ENCODE assay signal across 26 mouse cellular contexts in the genomic region with DNA sequence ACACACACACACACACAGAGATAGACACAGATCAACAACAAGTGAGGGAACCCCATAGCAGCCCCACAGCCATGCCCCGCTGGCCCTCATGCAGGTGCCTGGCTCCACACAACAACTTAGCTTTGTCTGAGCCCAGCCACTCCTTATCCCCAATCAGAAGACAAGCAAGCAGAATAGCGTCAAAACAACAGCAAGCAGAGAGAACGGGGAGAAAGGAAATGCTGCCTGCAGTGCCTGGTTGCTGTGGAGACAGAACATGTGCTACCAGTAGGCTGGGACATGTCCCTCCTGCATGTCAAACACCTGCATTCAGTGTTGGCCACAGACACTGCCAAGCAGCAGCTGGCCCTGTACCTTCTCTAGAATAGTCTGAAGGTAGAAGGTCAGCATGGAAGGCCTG. TPM values are rescaled to one million over a fixed set of nuclear protein-coding genes. Genes with fewer than 3 reads are reported as not detected.
DNase-seq lines count a peak whose midpoint lies in the region; ATAC-seq and TF ChIP-seq lines count a peak whose summit lies in the region.
"Had no signal": no experiment of that assay in that cellular context is flagged by ENCODE, and none has a peak within 500 bp of the region (broad histone marks: within the 10 kb centered on the region; RNA-seq: fewer than 3 reads in every experiment).

No protein-coding gene starts in this region.

- peak in 1 of 2 experiments; percentile 34 for DNase-seq in layer of hippocampus, adult 2 months (ENCODE audit: low spot score in 2 of 2)
- no peak for DNase-seq in layer of hippocampus, postnatal 10 days (ENCODE audit: low spot score in 2 of 2)
- DNase-seq in R1 (ENCODE audit: low read depth, low spot score): peak; percentile 32
- peak; percentile 63 for DNase-seq in thymus, postnatal 14 days
- no peak for DNase-seq in heart, adult 18-20 months
- DNase-seq: adrenal gland, adult 8-10 months; gastrocnemius, postnatal 25 days; heart, adult 11 months; kidney, adult 9 months; kidney, postnatal 4 days; left cerebral cortex, postnatal 4 days; liver, embryonic 13.5 days; lung, adult 18-20 months; retina, postnatal 1 day; right cerebral cortex, postnatal 14 days had no signal

- no peak overlapping the region for H3K9ac ChIP-seq in kidney, embryonic 14.5 days (ENCODE audit: low read depth, low read length)
- H3K9ac ChIP-seq in liver, embryonic 12.5 days: no peak overlapping the region
- H3K9ac ChIP-seq: hindbrain, embryonic 14.5 days; liver, embryonic 13.5 days; midbrain, embryonic 13.5 days had no signal

- no peak for TF ChIP-seq POLR2A in olfactory bulb, adult 2 months (IDR thresholded peaks at IDR 0.05; ENCODE audit: insufficient read depth, low read depth, low read length)

- peak overlapping the region; percentile 86 for H3K27ac ChIP-seq in layer of hippocampus, adult 2 months
- H3K27ac ChIP-seq in olfactory bulb, adult 2 months (ENCODE audit: insufficient read depth, low read depth, low read length): peak overlapping the region; percentile 52
- H3K27ac ChIP-seq in kidney, embryonic 14.5 days (ENCODE audit: low read depth, low read length): no peak overlapping the region
- no peak overlapping the region for H3K27ac ChIP-seq in liver, embryonic 12.5 days
- H3K27ac ChIP-seq: hindbrain, embryonic 14.5 days; liver, embryonic 13.5 days; macrophage; midbrain, embryonic 13.5 days had no signal

- peaks cover 25% of the 10 kb centered on the region for H3K4me1 ChIP-seq in olfactory bulb, adult 2 months (ENCODE audit: control insufficient read depth, insufficient read depth, low read length)
- H3K4me1 ChIP-seq in kidney, embryonic 14.5 days (ENCODE audit: control insufficient read depth, insufficient read depth, low read length): no peaks in the 10 kb centered on the region
- H3K4me1 ChIP-seq in liver, embryonic 12.5 days: no peaks in the 10 kb centered on the region
- H3K4me1 ChIP-seq: liver, embryonic 13.5 days; midbrain, embryonic 13.5 days had no signal

- peaks cover 38% of the 10 kb centered on the region for H3K36me3 ChIP-seq in kidney, embryonic 14.5 days (ENCODE audit: control insufficient read depth, insufficient read depth, low read length)
- peaks cover 61% of the 10 kb centered on the region for H3K36me3 ChIP-seq in liver, embryonic 12.5 days

- no peak overlapping the region for H3K4me2 ChIP-seq in kidney, embryonic 14.5 days (replicated peaks; ENCODE audit: low read depth, low read length)
- H3K4me2 ChIP-seq in liver, embryonic 12.5 days: no peak overlapping the region
- H3K4me2 ChIP-seq: heart, embryonic 11.5 days; hindbrain, embryonic 14.5 days; liver, embryonic 13.5 days; midbrain, embryonic 13.5 days had no signal

- no peaks in the 10 kb centered on the region for H3K27me3 ChIP-seq in kidney, embryonic 14.5 days (ENCODE audit: control insufficient read depth, insufficient read depth, low read length)
- no peaks in the 10 kb centered on the region for H3K27me3 ChIP-seq in liver, embryonic 12.5 days (replicated peaks)
- H3K27me3 ChIP-seq: CH12.LX; liver, embryonic 13.5 days; midbrain, embryonic 13.5 days had no signal

- WGBS in olfactory bulb, adult 2 months: 33% methylated on average over 3 of the region's 3 CpGs
- WGBS in kidney, embryonic 14.5 days: 88% methylated on average over 3 of the region's 3 CpGs
- WGBS in liver, embryonic 12.5 days (ENCODE audit: insufficient replicate concordance): 73% methylated on average over 3 of the region's 3 CpGs

- TF ChIP-seq CTCF in layer of hippocampus, adult 2 months (conservative IDR thresholded peaks at IDR 0.05): no peak
- no peak for TF ChIP-seq CTCF in olfactory bulb, adult 2 months (IDR thresholded peaks at IDR 0.05; ENCODE audit: insufficient read depth, low read depth, low read length)

- H3K4me3 ChIP-seq in layer of hippocampus, adult 2 months: no peak overlapping the region
- no peak overlapping the region for H3K4me3 ChIP-seq in olfactory bulb, adult 2 months (ENCODE audit: insufficient read depth, low read depth, low read length)
- no peak overlapping the region for H3K4me3 ChIP-seq in kidney, embryonic 14.5 days (ENCODE audit: low read length)
- no peak overlapping the region for H3K4me3 ChIP-seq in liver, embryonic 12.5 days
- H3K4me3 ChIP-seq: erythroblast, embryonic 14.5 days; liver, embryonic 13.5 days; midbrain, embryonic 13.5 days had no signal

- H3K9me3 ChIP-seq in kidney, embryonic 14.5 days (ENCODE audit: control insufficient read depth, low read length): no peaks in the 10 kb centered on the region
- no peaks in the 10 kb centered on the region for H3K9me3 ChIP-seq in liver, embryonic 12.5 days (replicated peaks)
- H3K9me3 ChIP-seq: liver, embryonic 13.5 days; midbrain, embryonic 13.5 days had no signal

- ATAC-seq in kidney, embryonic 14.5 days (ENCODE audit: low FRiP score, low TSS enrichment): no peak
- ATAC-seq in liver, embryonic 12.5 days: no peak
- ATAC-seq: intestine, postnatal 0 days; lung, postnatal 0 days; midbrain, embryonic 13.5 days had no signal

RNA-seq across cellular contexts. Expression of gene Camk2b, which starts 41.6 kb away (rescaled TPM):
- total RNA-seq in layer of hippocampus, adult 2 months (2021): 1,000 to 10,000 TPM; 1,149 to 1,215 TPM
- 100 to 1,000 TPM; 808 to 852 TPM for total RNA-seq in layer of hippocampus, postnatal 10 days (2021)
- 150 and 183 TPM in 2 replicates for polyA plus RNA-seq in olfactory bulb, adult 2 months (2012; ENCODE audit: insufficient read depth, insufficient read length, low replicate concordance, missing spikeins)
- 4.2 and 4.4 TPM in 2 replicates for polyA plus RNA-seq in kidney, embryonic 14.5 days (2014; fragmentation: Nextera tagmentation; extraction: Ambion mirVana)
- 0.19 and 0.43 TPM in 2 replicates for polyA plus RNA-seq in liver, embryonic 12.5 days (2016; fragmentation: Nextera tagmentation; extraction: Ambion mirVana)
- total RNA-seq in heart, adult 18-20 months (2021): 1 to 10 TPM; 7.2 to 8.1 TPM
- polyA plus RNA-seq: erythroblast, embryonic 14.5 days had no signal

Comparison
In these comparisons a context has a peak if more than half of its experiments do, and no peak if none do; other contexts are left out.
1. DNase-seq: peak in R1 (single experiment) and thymus, postnatal 14 days (single experiment); none in layer of hippocampus, postnatal 10 days (0 of 2) and heart, adult 18-20 months (0 of 2).
2. H3K27ac ChIP-seq: peak in layer of hippocampus, adult 2 months (single experiment) and olfactory bulb, adult 2 months (single experiment); none in kidney, embryonic 14.5 days (single experiment) and liver, embryonic 12.5 days (single experiment).
3. RNA of gene Camk2b, which starts 41.6 kb away (total RNA-seq): 1,149 to 1,215 TPM in layer of hippocampus, adult 2 months and 808 to 852 TPM in layer of hippocampus, postnatal 10 days; 7.2 to 8.1 TPM in heart, adult 18-20 months; every median in the first group is over 10 times any median in the second.